Mouse (Mus musculus) neural tube, embryonic 14.5 days (tissue): ENCODE data around the gene E130308A19Rik. TPM values are rescaled to one million over a fixed set of nuclear protein-coding genes. Genes with fewer than 3 reads are reported as not detected.

Experiments
- ATAC-seq: fragments of 200-750 bp; cut with Nextera tagmentation; 2 replicates; pipeline ENCODE4 v1.8.0; 2017; ENCODE audit warnings: low read depth, mild to moderate bottlenecking, moderate TSS enrichment, moderate library complexity
- H3K27ac ChIP-seq: fragments of 300-500 bp; sonication (generic); 2 replicates; pipeline ENCODE4 v1.5.1; 2014; ENCODE audit warnings: low read depth, mild to moderate bottlenecking, control low read depth, low read length, moderate library complexity, mixed read lengths
- H3K27me3 ChIP-seq: fragments of 300-500 bp; sonication (generic); 2 replicates; pipeline ENCODE4 v1.6.1; 2014; ENCODE audit warnings: low read length; ENCODE audit not compliant: control insufficient read depth, insufficient read depth
- H3K36me3 ChIP-seq: fragments of 300-500 bp; sonication (generic); 2 replicates; pipeline ENCODE4 v1.6.1; 2014; ENCODE audit warnings: low read length, mixed read lengths; ENCODE audit not compliant: control insufficient read depth, insufficient read depth
- H3K4me1 ChIP-seq: fragments of 300-500 bp; sonication (generic); 2 replicates; pipeline ENCODE4 v1.6.1; 2014; ENCODE audit warnings: low read length; ENCODE audit not compliant: control insufficient read depth, insufficient read depth
- H3K4me2 ChIP-seq: fragments of 300-500 bp; sonication (generic); 2 replicates; pipeline ENCODE4 v1.6.1; 2014; ENCODE audit warnings: mild to moderate bottlenecking, low read depth, low read length, control low read depth
- H3K4me3 ChIP-seq: fragments of 300-500 bp; sonication (generic); 2 replicates; pipeline ENCODE4 v1.5.1; 2014; ENCODE audit warnings: low read depth, low read length, control low read depth, mixed read lengths
- H3K9ac ChIP-seq: fragments of 300-500 bp; sonication (generic); replicated peaks from 2 replicates; pipeline ENCODE4 v1.6.1; 2014; ENCODE audit warnings: low read depth, mild to moderate bottlenecking, control low read depth, low read length, mixed read lengths
- H3K9me3 ChIP-seq: fragments of 300-500 bp; sonication (generic); 2 replicates; pipeline ENCODE4 v1.6.1; 2016; ENCODE audit warnings: low read length; ENCODE audit not compliant: control insufficient read depth
- WGBS: fragments of 180-500 bp; shearing (Covaris S2); extraction: QIAGEN DNeasy Blood & Tissue Kit; methylation state at CpG from one replicate; pipeline ENCODE4 v1.1.7; 2014; 5-methylcytosine and 5-hydroxymethylcytosine counted together
- polyA plus RNA-seq: library from polyadenylated mRNA; unstranded; fragments of >200 nt; fragmentation: Nextera tagmentation; extraction: Ambion mirVana; gene quantifications from 2 replicates; pipeline ENCODE4 v1.2.1, GENCODE M21; 2014

The E130308A19Rik gene
- polyA plus RNA-seq, 1 experiment from 2014 or later, result 59.8 TPM

GRCm38 (mm10) chr4:59726501-59726900 lies 100.5 kb downstream of the E130308A19Rik start:
- Histone ChIP-seq H3K36me3 (no peaks in the 10 kb centered on the region), H3K4me3 (no peak overlapping the region), H3K9ac (no peak overlapping the region), H3K27me3 (no peaks in the 10 kb centered on the region), H3K4me2 (no peak overlapping the region), H3K4me1 (peaks cover 5% of the 10 kb centered on the region; the same call in 1 of the 2 replicates), H3K9me3 (no peaks in the 10 kb centered on the region), H3K27ac (no peak overlapping the region)
- ATAC-seq, result no peak
- WGBS, result 91% methylated on average over 12 of the region's 12 CpGs

DNA sequence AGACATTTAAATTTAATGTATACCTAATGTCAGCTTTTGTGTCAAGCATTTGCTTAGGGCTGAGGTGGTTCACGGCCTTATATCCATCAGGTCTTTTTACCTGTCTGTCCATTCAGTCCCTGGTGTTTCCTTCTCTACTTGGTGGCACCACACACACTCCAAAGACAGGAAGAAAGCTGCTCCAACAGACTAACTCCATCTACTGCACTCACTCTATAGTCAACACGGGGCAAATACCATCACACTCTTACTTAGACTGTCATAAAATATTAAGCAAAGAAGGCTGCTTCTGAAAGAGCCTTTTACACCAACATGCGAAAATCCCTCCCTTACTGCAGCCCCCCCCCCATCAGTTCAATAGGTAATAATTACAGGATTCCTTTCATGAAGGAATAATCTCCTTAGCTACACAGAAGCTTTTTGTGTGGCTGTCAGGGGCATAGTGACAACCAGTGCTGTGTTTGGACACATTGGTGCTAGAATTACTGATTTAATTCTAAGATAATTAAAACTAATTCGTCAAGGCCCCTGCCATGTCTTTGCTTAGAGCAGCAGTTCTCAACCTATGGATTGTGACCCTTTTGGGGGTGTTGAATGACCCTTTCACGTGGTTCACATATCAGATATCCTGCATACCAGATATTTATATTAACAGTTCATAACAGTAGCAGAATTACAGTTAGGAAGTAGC lies 101.3 kb downstream of the E130308A19Rik start:
- no peaks in the 10 kb centered on the region for H3K9me3 ChIP-seq
- peak; percentile 68 for ATAC-seq
- 60% methylated on average over 5 of the region's 5 CpGs for WGBS

DNA sequence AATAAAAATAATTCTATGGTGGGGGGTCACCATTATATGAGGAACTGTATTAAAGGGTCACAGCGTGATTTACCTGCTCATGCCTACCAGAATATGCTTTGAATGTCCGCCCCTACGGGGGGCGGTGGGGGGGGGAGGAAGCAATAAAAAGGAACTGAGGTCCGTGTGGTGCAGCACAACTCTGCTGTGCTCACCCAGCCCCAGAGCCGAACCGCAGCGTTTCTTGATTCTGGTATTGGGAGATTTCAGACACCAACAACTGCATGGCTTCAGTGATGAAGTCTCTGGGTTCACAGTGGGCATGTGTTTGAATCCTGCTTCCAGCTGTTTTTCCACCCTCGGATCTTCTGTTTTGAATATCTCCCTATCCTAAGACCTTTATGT lies 101.9 kb downstream of the E130308A19Rik start:
- Histone ChIP-seq H3K4me1 (peaks cover 5% of the 10 kb centered on the region; the same call in 1 of the 2 replicates), H3K36me3 (no peaks in the 10 kb centered on the region), H3K27ac (no peak overlapping the region), H3K4me2 (no peak overlapping the region), H3K9me3 (no peaks in the 10 kb centered on the region), H3K9ac (no peak overlapping the region), H3K27me3 (no peaks in the 10 kb centered on the region), H3K4me3 (no peak overlapping the region)
- WGBS, result 75% methylated on average over 9 of the region's 9 CpGs
- peak; percentile 67 for ATAC-seq

More for the DNA sequence above, 101.3 kb downstream of the E130308A19Rik start:
- H3K4me3 ChIP-seq, result no peak overlapping the region
- no peak overlapping the region for H3K27ac ChIP-seq
- H3K36me3 ChIP-seq, result no peaks in the 10 kb centered on the region
- H3K4me2 ChIP-seq, result no peak overlapping the region
- H3K27me3 ChIP-seq, result no peaks in the 10 kb centered on the region
- peaks cover 5% of the 10 kb centered on the region; the same call in 1 of the 2 replicates for H3K4me1 ChIP-seq
- H3K9ac ChIP-seq, result no peak overlapping the region

DNA sequence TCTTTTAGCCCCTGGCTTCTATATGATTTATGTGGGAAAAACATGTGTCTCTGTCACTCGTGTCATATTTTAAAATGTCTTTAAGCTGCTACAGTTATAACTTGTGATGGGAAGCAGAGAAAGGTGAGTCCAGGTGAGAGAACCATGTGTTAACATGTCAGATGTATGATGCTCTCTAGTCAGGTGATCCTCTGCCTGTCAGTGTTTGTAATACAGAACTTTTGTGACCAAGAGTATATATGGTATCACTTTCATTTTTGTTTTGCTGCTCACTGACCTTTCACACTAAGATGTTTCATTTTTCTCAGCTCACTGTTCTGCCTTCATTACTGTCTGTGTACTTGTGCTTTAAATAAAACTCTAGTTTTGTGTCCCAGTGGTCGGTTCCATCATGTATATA lies 102.8 kb downstream of the E130308A19Rik start:
- 91% methylated on average over 2 of the region's 2 CpGs for WGBS
- H3K27me3 ChIP-seq, result no peaks in the 10 kb centered on the region
- H3K4me2 ChIP-seq, result no peak overlapping the region

GRCm38 (mm10) chr4:59731544-59731943 lies 105.5 kb downstream of the E130308A19Rik start:
- no peak for ATAC-seq
- 96% methylated on average over 7 of the region's 7 CpGs for WGBS
- no peak overlapping the region for H3K27ac ChIP-seq
- H3K9ac ChIP-seq, result no peak overlapping the region
- H3K27me3 ChIP-seq, result no peaks in the 10 kb centered on the region
- H3K4me3 ChIP-seq, result no peak overlapping the region
- H3K36me3 ChIP-seq, result no peaks in the 10 kb centered on the region
- no peaks in the 10 kb centered on the region for H3K9me3 ChIP-seq
- H3K4me2 ChIP-seq, result no peak overlapping the region
- H3K4me1 ChIP-seq, result peaks cover 5% of the 10 kb centered on the region; the same call in 1 of the 2 replicates

More for the DNA sequence above, 102.8 kb downstream of the E130308A19Rik start:
- Histone ChIP-seq H3K9me3 (no peaks in the 10 kb centered on the region), H3K9ac (no peak overlapping the region), H3K4me1 (peaks cover 5% of the 10 kb centered on the region; the same call in 1 of the 2 replicates), H3K4me3 (no peak overlapping the region), H3K27ac (no peak overlapping the region), H3K36me3 (no peaks in the 10 kb centered on the region)
- ATAC-seq, result no peak

GRCm38 (mm10) chr4:59739321-59739720 lies 113.3 kb downstream of the E130308A19Rik start:
- no peak overlapping the region for H3K9ac ChIP-seq
- H3K36me3 ChIP-seq, result no peaks in the 10 kb centered on the region
- H3K9me3 ChIP-seq, result no peaks in the 10 kb centered on the region
- no peak overlapping the region for H3K27ac ChIP-seq
- no peaks in the 10 kb centered on the region for H3K4me1 ChIP-seq
- H3K4me2 ChIP-seq, result no peak overlapping the region
- no peak for ATAC-seq
- no peaks in the 10 kb centered on the region for H3K27me3 ChIP-seq
- 95% methylated on average over 4 of the region's 4 CpGs for WGBS
- no peak overlapping the region for H3K4me3 ChIP-seq

DNA sequence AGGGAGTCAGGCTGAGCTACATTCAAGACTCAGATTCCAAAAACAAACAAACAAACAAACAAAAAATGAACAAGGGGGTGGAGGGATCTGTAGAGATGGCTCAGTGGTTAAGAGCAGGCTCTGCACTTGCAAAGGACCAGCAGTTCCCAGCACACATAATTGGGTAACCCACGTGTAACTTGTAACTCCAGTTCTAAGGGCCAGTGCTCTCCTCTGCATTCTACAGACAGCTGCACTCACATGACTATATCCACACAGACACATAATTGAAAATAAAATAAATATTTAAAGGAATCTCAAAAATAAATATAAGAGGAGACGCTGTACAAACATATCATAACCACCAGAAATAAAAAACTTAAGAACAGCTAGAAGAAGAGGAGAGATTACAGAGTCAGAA lies 113.9 kb downstream of the E130308A19Rik start:
- 88% methylated on average over 2 of the region's 2 CpGs for WGBS
- H3K4me3 ChIP-seq, result no peak overlapping the region
- no peak overlapping the region for H3K27ac ChIP-seq

DNA sequence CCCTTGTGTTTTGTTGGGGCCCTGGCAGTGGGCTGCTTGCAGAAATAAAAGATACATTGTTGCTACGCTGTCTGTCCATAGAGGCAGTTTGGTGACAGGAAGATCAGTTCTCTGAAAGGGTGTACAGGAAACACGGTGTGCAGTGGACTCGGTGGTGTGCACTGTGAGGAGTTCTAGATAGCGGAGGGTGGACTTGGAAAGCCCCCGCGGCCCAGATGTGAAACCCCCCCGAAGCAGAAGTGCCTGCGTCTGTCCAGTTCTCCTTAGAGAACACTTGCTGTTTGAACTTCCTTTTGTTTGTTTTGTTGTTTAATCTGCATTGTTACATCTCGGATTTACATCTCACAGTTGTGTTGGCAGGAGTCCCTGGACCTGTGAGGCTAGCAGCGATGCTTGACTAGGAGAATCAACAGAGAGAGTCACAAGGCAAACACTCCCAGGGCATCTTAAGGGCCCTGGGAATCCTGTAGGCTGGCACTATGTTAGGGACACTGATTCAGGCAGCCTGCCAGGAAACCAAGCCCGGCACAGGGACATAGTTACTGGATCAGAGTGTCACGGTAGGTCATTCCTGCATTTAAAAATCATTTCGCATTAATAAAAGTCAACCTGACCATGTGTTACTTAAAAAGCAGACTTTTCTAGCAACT lies 127.6 kb downstream of the E130308A19Rik start:
- no peak for ATAC-seq
- no peaks in the 10 kb centered on the region for H3K4me1 ChIP-seq
- no peak overlapping the region for H3K4me2 ChIP-seq
- H3K27ac ChIP-seq, result no peak overlapping the region
- no peaks in the 10 kb centered on the region for H3K27me3 ChIP-seq
- no peak overlapping the region for H3K4me3 ChIP-seq
- WGBS, result 61% methylated on average over 13 of the region's 13 CpGs
- no peaks in the 10 kb centered on the region for H3K9me3 ChIP-seq
- peaks cover 7% of the 10 kb centered on the region for H3K36me3 ChIP-seq
- H3K9ac ChIP-seq, result no peak overlapping the region

More for the DNA sequence above, 113.9 kb downstream of the E130308A19Rik start:
- Histone ChIP-seq H3K27me3 (no peaks in the 10 kb centered on the region), H3K9ac (no peak overlapping the region), H3K4me1 (no peaks in the 10 kb centered on the region), H3K9me3 (no peaks in the 10 kb centered on the region), H3K36me3 (no peaks in the 10 kb centered on the region), H3K4me2 (no peak overlapping the region)
- no peak for ATAC-seq

DNA sequence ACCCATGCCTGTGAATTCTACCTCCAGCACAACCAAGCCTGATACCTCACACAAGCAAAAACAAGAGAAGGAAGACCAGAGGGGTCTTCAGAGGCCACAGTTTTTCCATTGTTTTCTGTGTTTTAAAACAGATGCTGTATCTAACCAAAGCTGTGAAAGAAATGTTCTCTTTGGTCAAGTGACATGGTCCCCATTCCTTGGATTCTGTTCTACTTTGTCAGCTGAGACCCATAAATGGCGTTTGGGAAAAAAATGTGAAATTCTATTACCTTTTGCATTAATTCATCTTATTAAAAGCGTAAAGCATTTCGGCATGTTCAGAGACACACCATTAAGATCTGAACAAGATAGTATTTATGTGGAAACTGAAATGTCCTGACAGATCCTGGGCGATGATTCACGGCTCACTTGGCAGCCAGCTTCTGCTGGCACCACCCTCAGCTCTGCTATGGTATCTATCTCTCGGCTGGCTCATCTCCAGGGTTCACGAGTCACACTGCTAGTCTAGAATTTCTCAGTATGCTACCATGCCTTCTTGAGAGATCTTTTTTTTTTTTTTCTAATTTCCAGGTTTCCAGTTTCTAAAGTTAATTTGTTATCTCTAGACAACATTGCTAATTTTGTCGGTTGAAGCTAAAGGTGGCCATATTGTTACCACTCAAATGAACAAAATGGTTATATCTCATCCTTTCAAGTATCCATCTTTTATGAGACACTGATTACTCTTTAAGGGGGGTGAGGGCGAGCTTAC lies 130.5 kb downstream of the E130308A19Rik start:
- H3K27me3 ChIP-seq, result no peaks in the 10 kb centered on the region
- H3K9me3 ChIP-seq, result no peaks in the 10 kb centered on the region
- ATAC-seq, result no peak
- H3K9ac ChIP-seq, result no peak overlapping the region
- 75% methylated on average over 9 of the region's 9 CpGs for WGBS
- no peak overlapping the region for H3K4me3 ChIP-seq
- no peak overlapping the region for H3K27ac ChIP-seq
- H3K4me2 ChIP-seq, result no peak overlapping the region
- peaks cover 7% of the 10 kb centered on the region for H3K36me3 ChIP-seq
- H3K4me1 ChIP-seq, result no peaks in the 10 kb centered on the region
